Mouse (Mus musculus): ENCODE measurements around the gene Ddx39. TPM values are rescaled to one million over a fixed set of nuclear protein-coding genes. Genes with fewer than 3 reads are reported as not detected.
A peak's percentile ranks its signal among the peaks of the same experiment; 100 is the strongest.

Gene Ddx39
- 279 and 361 TPM in 2 replicates for total RNA-seq (2012; rRNA removed)
- polyA plus RNA-seq (2012; ENCODE audit: insufficient read depth in 1 of 2, insufficient read length in 2 of 2, low read depth in 1 of 2, low replicate concordance in 2 of 2, missing spikeins in 1 of 2), result 100 to 1,000 TPM; 272 to 304 TPM

DNA sequence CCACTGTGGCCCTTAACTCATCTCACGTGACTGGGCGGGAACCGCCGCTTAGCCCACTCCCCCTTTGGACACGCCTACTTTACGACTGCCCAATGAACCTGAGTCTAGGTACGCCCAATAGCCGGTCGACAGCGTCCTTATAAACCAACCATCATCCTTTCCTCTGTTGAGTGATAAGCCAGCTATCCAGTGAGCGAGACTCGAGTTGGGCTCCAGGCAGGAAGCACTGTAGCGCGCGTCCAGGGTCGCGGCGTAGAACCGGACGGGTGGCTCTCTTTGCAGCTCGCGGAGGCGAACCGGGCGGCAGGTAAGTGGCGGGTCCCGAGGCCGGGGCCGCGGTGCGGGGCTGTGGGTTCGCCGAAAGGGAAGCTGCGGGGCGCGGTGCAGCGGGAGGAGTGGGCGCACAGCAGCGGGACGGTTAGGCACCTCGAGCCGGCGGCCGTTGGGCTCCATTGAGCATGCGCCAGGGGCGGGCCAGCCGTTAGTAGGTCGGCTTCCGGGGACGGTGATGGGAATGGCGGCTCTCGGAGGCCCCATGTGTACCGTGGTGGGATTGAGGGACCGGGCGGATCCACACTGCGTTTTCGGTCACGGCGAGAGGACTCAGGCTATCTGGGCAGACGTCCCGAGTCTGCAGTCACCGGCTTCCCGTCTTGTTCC, at the start of gene Ddx39:
Gene Ddx39 (plus strand): TSS at position 147 of the 660 bp plus-strand sequence.
- no peaks in the 10 kb centered on the region for H3K9me3 ChIP-seq (replicated peaks; ENCODE audit: insufficient read depth, low read length)
- peaks cover 7 to 12% of the 10 kb centered on the region in 2 experiments for H3K4me1 ChIP-seq (ENCODE audit: control insufficient read depth in 1 of 2, insufficient read depth in 2 of 2, low read length in 2 of 2)
- peak; percentile 76 for TF ChIP-seq MXI1 (IDR thresholded peaks at IDR 0.05; ENCODE audit: low read depth, low read length)
- TF ChIP-seq ZKSCAN1 (IDR thresholded peaks at IDR 0.05; ENCODE audit: low read depth, low read length), result no peak
- no peak for TF ChIP-seq ETS1 (IDR thresholded peaks at IDR 0.05; ENCODE audit: low read depth, low read length)
- peak; percentile 81 for TF ChIP-seq HCFC1 (IDR thresholded peaks at IDR 0.05; ENCODE audit: low read depth, low read length)
- TF ChIP-seq CHD2 (IDR thresholded peaks at IDR 0.05; ENCODE audit: low read length), result peak; percentile 82
- peak; percentile 88 for TF ChIP-seq NRF1 (IDR thresholded peaks at IDR 0.05; ENCODE audit: insufficient read depth, low read depth, low read length, poor library complexity, severe bottlenecking)
- no peak for TF ChIP-seq E2F4 (IDR thresholded peaks at IDR 0.05; ENCODE audit: borderline replicate concordance, low read depth, low read length)
- TF ChIP-seq ZNF384 (IDR thresholded peaks at IDR 0.05; ENCODE audit: low read depth, low read length), result no peak
- TF ChIP-seq NELFE (IDR thresholded peaks at IDR 0.05; ENCODE audit: low read depth, low read length), result peak; percentile 95
- TF ChIP-seq JUND (IDR thresholded peaks at IDR 0.05; ENCODE audit: low read depth, low read length), result no peak
- peak; percentile 95 for TF ChIP-seq MYB (IDR thresholded peaks at IDR 0.05; ENCODE audit: low read depth, low read length)
- TF ChIP-seq SIN3A (IDR thresholded peaks at IDR 0.05; ENCODE audit: low read length), result peak; percentile 79
- peak; percentile 70; the same call in 1 of the 2 replicates for TF ChIP-seq MYC (IDR thresholded peaks at IDR 0.05; ENCODE audit: low read depth, low read length)
- peak; percentile 76 for TF ChIP-seq ELF1 (IDR thresholded peaks at IDR 0.05; ENCODE audit: low read depth, low read length)
- TF ChIP-seq EP300 (IDR thresholded peaks at IDR 0.05; ENCODE audit: low read depth in 1 of 2, low read length in 2 of 2), result peak in 1 of 2 experiments; percentile 34; a peak in 2 of 4 replicates
- TF ChIP-seq USF1 (IDR thresholded peaks at IDR 0.05; ENCODE audit: low read depth, low read length), result peak; percentile 96
- TF ChIP-seq GABPA (IDR thresholded peaks at IDR 0.05; ENCODE audit: low read depth, low read length), result no peak
- no peak; the same call in 1 of the 2 replicates for TF ChIP-seq POLR2AphosphoS5 (IDR thresholded peaks at IDR 0.05; ENCODE audit: borderline replicate concordance, low read depth, low read length)
- TF ChIP-seq TAL1 (IDR thresholded peaks at IDR 0.05; ENCODE audit: low read length), result no peak
- TF ChIP-seq TBP (IDR thresholded peaks at IDR 0.05; ENCODE audit: low read depth, low read length), result peak; percentile 90
- TF ChIP-seq POLR2AphosphoS2 (IDR thresholded peaks at IDR 0.05; ENCODE audit: low read length), result peak; percentile 92
- TF ChIP-seq UBTF (IDR thresholded peaks at IDR 0.05; ENCODE audit: borderline replicate concordance, insufficient read depth, low read depth, low read length), result no peak
- no peak for TF ChIP-seq CHD1 (IDR thresholded peaks at IDR 0.05; ENCODE audit: low read depth, low read length)
- TF ChIP-seq MAX (IDR thresholded peaks at IDR 0.05; ENCODE audit: low read length), result peak; percentile 81; the same call in 1 of the 2 replicates
- TF ChIP-seq SMC3 (IDR thresholded peaks at IDR 0.05; ENCODE audit: low read depth, low read length), result no peak
- TF ChIP-seq ZMIZ1 (IDR thresholded peaks at IDR 0.05; ENCODE audit: low read depth, low read length), result peak; percentile 2
- TF ChIP-seq MAFK (IDR thresholded peaks at IDR 0.05; ENCODE audit: borderline replicate concordance, low read depth, low read length), result no peak
- peak; percentile 88 to 98 for TF ChIP-seq POLR2A (IDR thresholded peaks at IDR 0.05; ENCODE audit: control insufficient read depth in 1 of 2, insufficient read depth in 1 of 2, low read depth in 1 of 2, low read length in 2 of 2, poor library complexity in 1 of 2)
- no peak for TF ChIP-seq CTCF (IDR thresholded peaks at IDR 0.05 in 2 of 3, conservative IDR thresholded peaks at IDR 0.05 in 1 of 3; ENCODE audit: control insufficient read depth in 1 of 3, insufficient read depth in 1 of 3, low read depth in 2 of 3, low read length in 3 of 3, poor library complexity in 1 of 3, severe bottlenecking in 1 of 3)
- peak; percentile 24 to 69; a peak in 3 of 4 replicates for TF ChIP-seq USF2 (IDR thresholded peaks at IDR 0.05; ENCODE audit: borderline replicate concordance in 1 of 2, insufficient read depth in 1 of 2, low read depth in 1 of 2, low read length in 2 of 2)
- no peak for TF ChIP-seq KAT2A (conservative IDR thresholded peaks at IDR 0.05; ENCODE audit: low read depth, low read length)
- TF ChIP-seq RCOR1 (IDR thresholded peaks at IDR 0.05; ENCODE audit: low read depth, low read length), result no peak
- peak; percentile 10; the same call in 1 of the 2 replicates for TF ChIP-seq TCF12 (IDR thresholded peaks at IDR 0.05; ENCODE audit: low read depth, low read length)
- peak; percentile 23; the same call in 1 of the 2 replicates for TF ChIP-seq GATA1 (IDR thresholded peaks at IDR 0.05; ENCODE audit: low read depth, low read length)
- peak; percentile 99; the same call in 1 of the 2 replicates for TF ChIP-seq BHLHE40 (IDR thresholded peaks at IDR 0.05; ENCODE audit: borderline replicate concordance, low read depth, low read length)
- DNase-seq (ENCODE audit: low read depth, low spot score), result peak; percentile 99
- H3K27me3 ChIP-seq (ENCODE audit: control insufficient read depth in 1 of 2, insufficient read depth in 2 of 2, low read length in 2 of 2), result no peaks in the 10 kb centered on the region
- peaks cover 8 to 15% of the 10 kb centered on the region in 2 experiments for H3K36me3 ChIP-seq (ENCODE audit: control insufficient read depth in 1 of 2, insufficient read depth in 2 of 2, low read length in 2 of 2)
- H3K4me3 ChIP-seq (ENCODE audit: control insufficient read depth in 1 of 2, insufficient read depth in 1 of 2, low read depth in 2 of 2, low read length in 2 of 2), result peak within 1 kb of the TSS; percentile 89 to 99
- peaks cover 47% of the 10 kb centered on the region for H3K79me2 ChIP-seq (ENCODE audit: control insufficient read depth, insufficient read depth, low read length, poor library complexity)
- H3K9ac ChIP-seq (ENCODE audit: control insufficient read depth, low read depth, low read length, poor library complexity, severe bottlenecking), result peak within 1 kb of the TSS; percentile 95
- peak within 1 kb of the TSS; percentile 87 for H3K27ac ChIP-seq (ENCODE audit: control insufficient read depth, low read depth, low read length)
